ENCODE assay signal across 38 mouse cellular contexts in genomic region chrX:53271628-53272027, GRCm38 (mm10). TPM values are rescaled to one million over a fixed set of nuclear protein-coding genes. Genes with fewer than 3 reads are reported as not detected.
"Had no signal": no experiment of that assay in that cellular context is flagged by ENCODE, and none has a peak within 500 bp of the region (broad histone marks: within the 10 kb centered on the region; RNA-seq: fewer than 3 reads in every experiment).

No protein-coding gene starts in this region.

RNA-seq across cellular contexts. Expression of gene Fam122c, which starts 1.6 kb away (rescaled TPM):
- total RNA-seq: gastrocnemius, adult 18-20 months; gastrocnemius, adult 8-10 months; gastrocnemius, postnatal 36 days; granulocyte monocyte progenitor cell, adult 5-6 weeks; heart, adult 18-20 months; heart, adult 8-10 months; heart, postnatal 10 days; heart, postnatal 25 days; heart, postnatal 4 days; hindbrain, postnatal 0 days; layer of hippocampus, adult 18-20 months; layer of hippocampus, adult 8-10 months; layer of hippocampus, postnatal 14 days; layer of hippocampus, postnatal 36 days; left cerebral cortex, adult 18-20 months; left cerebral cortex, adult 8-10 months; left cerebral cortex, postnatal 10 days; left cerebral cortex, postnatal 25 days; left cerebral cortex, postnatal 4 days; liver, adult 2 months had no signal
- polyA plus RNA-seq: heart, embryonic 10.5 days; heart, embryonic 12.5 days; heart, embryonic 14.5 days; heart, embryonic 16.5 days; hindbrain, embryonic 10.5 days; hindbrain, embryonic 13.5 days; hindbrain, embryonic 15.5 days; hindbrain, postnatal 0 days; intestine, embryonic 14.5 days; intestine, embryonic 16.5 days; kidney, adult 2 months; kidney, embryonic 15.5 days; kidney, postnatal 0 days; large intestine, adult 2 months; limb, embryonic 11.5 days; limb, embryonic 13.5 days; limb, embryonic 15.5 days; liver, adult 2 months; liver, embryonic 12.5 days; liver, embryonic 14.5 days had no signal

RNA-seq across cellular contexts. Expression of gene Plac1, which starts 31.7 kb away (rescaled TPM):
- total RNA-seq: gastrocnemius, adult 18-20 months; gastrocnemius, adult 8-10 months; gastrocnemius, postnatal 36 days; granulocyte monocyte progenitor cell, adult 5-6 weeks; heart, adult 18-20 months; heart, adult 8-10 months; heart, postnatal 25 days; hindbrain, postnatal 0 days; layer of hippocampus, adult 18-20 months; layer of hippocampus, adult 8-10 months; layer of hippocampus, postnatal 14 days; layer of hippocampus, postnatal 36 days; left cerebral cortex, adult 18-20 months; left cerebral cortex, adult 8-10 months; left cerebral cortex, postnatal 10 days; left cerebral cortex, postnatal 25 days; left cerebral cortex, postnatal 4 days; liver, adult 2 months had no signal
- polyA plus RNA-seq: hindbrain, postnatal 0 days; kidney, adult 2 months; large intestine, adult 2 months; liver, adult 2 months had no signal
